Mouse (Mus musculus) gastrocnemius, postnatal 4 days (tissue): Measurements from ENCODE around the gene Acox2. TPM values are rescaled to one million over a fixed set of nuclear protein-coding genes. Genes with fewer than 3 reads are reported as not detected.

Experiments
- total RNA-seq, 2 experiments: library from RNA; stranded (reverse); gene quantifications; 2 replicates each; pipeline ENCODE4 v1.2.3; 2021

Gene Acox2
- total RNA-seq, 2 experiments from 2014 or later = 1.0 TPM; not detected in 1

Other genes starting within 250 kb of the Acox2 start
- 10 to 100 TPM; 18.0 to 21.9 TPM for gene Rpp14, start 179.0 kb downstream of the Acox2 start, total RNA-seq
- gene Pxk, start 161.1 kb downstream of the Acox2 start, total RNA-seq = 10 to 100 TPM; 17.3 to 17.4 TPM
- gene Pdhb, start 86.3 kb downstream of the Acox2 start, total RNA-seq = 100 to 1,000 TPM; 273 to 282 TPM
- gene Kctd6, start 45.2 kb downstream of the Acox2 start, total RNA-seq = 10 to 100 TPM in 1 of 2 experiments, 1 to 10 TPM in 1; 7.7 to 11.5 TPM
- 1 to 10 TPM; 1.3 to 2.2 TPM for gene Fam107a, start 58.7 kb upstream of the Acox2 start, total RNA-seq
- gene Oit1, start 119.4 kb upstream of the Acox2 start, total RNA-seq = not detected